Mouse (Mus musculus) limb, embryonic 13.5 days (tissue): ENCODE measurements at regions not wholly inside any gene's neighbourhood (a gene's known extent, or its start where the extent isn't known, plus 50 kb on each side); places are given as distances from the start of the nearest gene placed in this dataset.

ENCODE experiments used
- ATAC-seq: fragments of 200-750 bp; cut with Nextera tagmentation; 2 replicates; pipeline ENCODE4 v1.8.0; 2017; ENCODE audit warnings: low read depth, moderate number of reproducible peaks, moderate TSS enrichment; ENCODE audit not compliant: low FRiP score
- H3K27ac ChIP-seq: fragments of 300-500 bp; sonication (generic); 2 replicates; pipeline ENCODE4 v1.5.1; 2015; ENCODE audit warnings: inconsistent platforms, mild to moderate bottlenecking, moderate library complexity
- H3K27me3 ChIP-seq: fragments of 300-500 bp; sonication (generic); 2 replicates; pipeline ENCODE4 v1.6.1; 2015; ENCODE audit warnings: mild to moderate bottlenecking, inconsistent platforms
- H3K36me3 ChIP-seq: fragments of 300-500 bp; sonication (generic); 2 replicates; pipeline ENCODE4 v1.6.1; 2015; ENCODE audit warnings: inconsistent platforms, mild to moderate bottlenecking, moderate library complexity
- H3K4me1 ChIP-seq: fragments of 300-500 bp; sonication (generic); 2 replicates; pipeline ENCODE4 v1.6.1; 2015; ENCODE audit warnings: inconsistent platforms
- H3K4me2 ChIP-seq: fragments of 300-500 bp; sonication (generic); replicated peaks from 2 replicates; pipeline ENCODE4 v1.6.1; 2015; ENCODE audit warnings: inconsistent platforms, mild to moderate bottlenecking, moderate library complexity
- H3K4me3 ChIP-seq: fragments of 300-500 bp; sonication (generic); 2 replicates; pipeline ENCODE4 v1.5.1; 2015; ENCODE audit warnings: moderate library complexity, mild to moderate bottlenecking, inconsistent platforms
- H3K9ac ChIP-seq: fragments of 300-500 bp; sonication (generic); 2 replicates; pipeline ENCODE4 v1.6.1; 2015; ENCODE audit warnings: mild to moderate bottlenecking, inconsistent platforms
- H3K9me3 ChIP-seq: fragments of 300-500 bp; sonication (generic); 2 replicates; pipeline ENCODE4 v1.6.1; 2016; ENCODE audit warnings: inconsistent platforms
- WGBS: fragments of 180-500 bp; shearing (Covaris S2); methylation state at CpG from one replicate; pipeline ENCODE4 v1.1.7; 2015; 5-methylcytosine and 5-hydroxymethylcytosine counted together

DNA sequence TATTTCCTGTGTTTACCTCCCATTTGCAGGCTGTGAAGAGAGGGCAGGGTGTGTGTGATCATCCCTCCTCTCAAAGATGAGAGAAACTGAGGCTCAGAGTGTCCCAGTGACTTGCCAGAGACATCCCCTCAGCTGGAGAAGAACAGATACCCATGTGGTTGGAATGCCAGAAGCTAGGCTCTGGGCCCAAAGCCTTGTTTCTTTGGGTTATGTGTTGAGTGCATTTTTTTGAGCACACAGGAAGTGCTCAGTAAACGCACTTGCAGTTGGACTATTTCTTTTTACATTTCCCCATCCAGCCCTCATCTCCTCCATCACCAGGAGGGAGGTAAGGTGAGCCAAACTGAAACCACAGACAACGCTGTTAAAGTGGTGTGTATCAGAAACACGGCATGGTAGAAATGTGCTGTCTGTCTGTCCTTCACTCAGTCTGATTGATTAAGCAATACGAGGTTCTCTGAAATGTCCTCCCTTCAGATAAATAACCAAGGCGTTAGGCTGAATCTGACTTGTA is 341.8 kb upstream of the 3110018I06Rik start:
- Histone ChIP-seq H3K4me1 (peaks cover 7% of the 10 kb centered on the region; the same call in 1 of the 2 replicates), H3K4me2 (no peak overlapping the region), H3K9me3 (no peaks in the 10 kb centered on the region), H3K27me3 (0 out of 2 replicates have a peak, but pooled peaks cover 4% of the 10 kb centered on the region), H3K4me3 (no peak overlapping the region), H3K36me3 (no peaks in the 10 kb centered on the region), H3K9ac (no peak overlapping the region), H3K27ac (no peak overlapping the region)
- 75% methylated on average over 5 of the region's 5 CpGs for WGBS
- no peak for ATAC-seq

DNA sequence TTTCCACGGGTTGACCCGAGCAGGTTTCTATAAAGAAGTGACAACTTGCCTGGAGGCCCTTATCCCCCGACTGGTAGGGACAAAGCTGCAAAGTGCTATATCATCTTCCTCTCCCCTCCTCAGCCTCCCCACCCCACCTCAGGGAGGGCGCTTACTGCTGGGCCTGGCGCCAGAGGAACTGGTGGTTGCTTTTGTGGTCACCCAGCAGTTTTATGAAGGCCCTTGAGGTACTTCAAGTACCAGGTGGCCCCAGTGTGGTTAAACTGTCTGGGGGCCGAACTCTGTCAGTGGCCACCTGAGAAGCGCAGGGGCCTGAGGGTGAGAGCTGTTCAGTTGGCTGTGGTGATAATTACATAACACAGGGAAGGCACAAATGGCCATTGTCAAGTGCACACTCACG is 340.0 kb upstream of the 3110018I06Rik start:
- Histone ChIP-seq H3K9ac (no peak overlapping the region), H3K27ac (no peak overlapping the region), H3K4me3 (no peak overlapping the region), H3K36me3 (no peaks in the 10 kb centered on the region), H3K4me2 (no peak overlapping the region), H3K27me3 (0 out of 2 replicates have a peak, but pooled peaks cover 7% of the 10 kb centered on the region), H3K9me3 (no peaks in the 10 kb centered on the region), H3K4me1 (peaks cover 7% of the 10 kb centered on the region; the same call in 1 of the 2 replicates)
- ATAC-seq: no peak
- 56% methylated on average over 8 of the region's 8 CpGs for WGBS

- no peak overlapping the region for H3K9ac ChIP-seq
- H3K9me3 ChIP-seq: no peaks in the 10 kb centered on the region
- no peak for ATAC-seq
- peaks cover 7% of the 10 kb centered on the region; the same call in 1 of the 2 replicates for H3K4me1 ChIP-seq
- H3K4me2 ChIP-seq: no peak overlapping the region
- peaks cover 18% of the 10 kb centered on the region; the same call in 1 of the 2 replicates for H3K27me3 ChIP-seq
- WGBS: 23% methylated on average over 5 of the region's 5 CpGs
- H3K4me3 ChIP-seq: no peak overlapping the region
- H3K27ac ChIP-seq: no peak overlapping the region
- no peaks in the 10 kb centered on the region for H3K36me3 ChIP-seq
These were observed 337.3 kb upstream of the 3110018I06Rik start for GRCm38 (mm10) chr12:107151089-107151488.

DNA sequence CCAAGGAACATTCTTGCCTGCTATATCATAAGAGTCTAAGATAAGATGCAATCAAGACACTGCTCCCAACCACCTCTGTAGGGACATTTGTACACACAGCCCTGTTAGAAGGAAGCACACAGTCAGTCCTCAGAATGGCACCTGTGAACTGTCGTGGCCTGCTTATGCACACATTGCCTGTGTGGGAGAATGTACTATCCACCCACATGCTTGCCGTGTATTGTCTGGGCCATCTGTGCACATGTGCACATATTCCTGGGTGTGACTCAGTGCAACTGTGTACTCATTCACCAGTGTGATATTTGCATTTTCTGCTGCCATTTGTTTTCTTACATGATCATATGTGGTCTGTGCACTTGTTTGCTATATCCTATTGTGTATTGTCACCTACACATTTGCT is 333.8 kb upstream of the 3110018I06Rik start:
- ATAC-seq: no peak
- 88% methylated on average over 2 of the region's 2 CpGs for WGBS
- Histone ChIP-seq H3K36me3 (no peaks in the 10 kb centered on the region), H3K9ac (no peak overlapping the region), H3K4me3 (no peak overlapping the region), H3K4me1 (peaks cover 5% of the 10 kb centered on the region; the same call in 1 of the 2 replicates), H3K27ac (no peak overlapping the region), H3K27me3 (peaks cover 43% of the 10 kb centered on the region), H3K9me3 (no peaks in the 10 kb centered on the region), H3K4me2 (no peak overlapping the region)

DNA sequence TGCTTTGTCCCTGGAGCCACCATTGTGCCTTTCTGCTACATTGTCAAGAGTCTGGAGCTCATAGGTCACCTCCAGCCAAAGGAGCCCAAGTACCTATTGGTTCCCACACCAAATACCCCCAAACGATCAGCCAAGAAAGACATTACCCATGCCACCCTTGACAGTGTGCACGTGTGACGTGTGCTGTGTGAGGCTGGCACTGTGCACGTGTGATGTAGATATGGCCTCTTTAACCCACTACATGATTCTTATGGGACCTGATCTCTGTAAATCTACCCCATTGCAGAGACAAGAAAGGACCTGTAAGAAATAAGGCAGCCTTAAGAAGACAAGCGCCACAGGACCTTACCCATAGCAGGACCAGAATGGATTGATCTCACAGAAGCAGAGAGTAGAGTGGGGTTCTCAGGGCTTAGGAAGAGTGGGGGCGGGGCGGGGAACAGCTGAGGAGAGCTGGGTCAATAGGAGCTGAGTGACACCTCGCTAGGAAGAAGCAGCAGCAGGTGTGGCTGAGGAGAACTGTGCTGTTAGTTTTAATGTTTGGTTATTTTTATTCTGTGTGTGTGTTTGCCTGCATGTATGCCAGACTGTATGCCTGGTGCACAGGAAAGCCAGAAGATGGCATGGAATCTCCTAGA is 331.5 kb upstream of the 3110018I06Rik start:
- H3K9me3 ChIP-seq: no peaks in the 10 kb centered on the region
- H3K9ac ChIP-seq: no peak overlapping the region
- no peak overlapping the region for H3K4me3 ChIP-seq
- H3K27me3 ChIP-seq: peaks cover 65% of the 10 kb centered on the region
- H3K4me2 ChIP-seq: no peak overlapping the region
- H3K4me1 ChIP-seq: peaks cover 8% of the 10 kb centered on the region; the same call in 1 of the 2 replicates
- ATAC-seq: no peak
- H3K36me3 ChIP-seq: no peaks in the 10 kb centered on the region
- 75% methylated on average over 8 of the region's 8 CpGs for WGBS
- no peak overlapping the region for H3K27ac ChIP-seq

- H3K9ac ChIP-seq: no peak overlapping the region
- no peak overlapping the region for H3K4me2 ChIP-seq
- peaks cover 62% of the 10 kb centered on the region for H3K27me3 ChIP-seq
- no peak overlapping the region for H3K27ac ChIP-seq
- no peak for ATAC-seq
- WGBS: 56% methylated on average over 5 of the region's 5 CpGs
- no peak overlapping the region for H3K4me3 ChIP-seq
- H3K9me3 ChIP-seq: no peaks in the 10 kb centered on the region
- H3K36me3 ChIP-seq: no peaks in the 10 kb centered on the region
- H3K4me1 ChIP-seq: peaks cover 8% of the 10 kb centered on the region; the same call in 1 of the 2 replicates
These were observed 329.3 kb upstream of the 3110018I06Rik start for GRCm38 (mm10) chr12:107159126-107159525.

- no peak overlapping the region for H3K4me2 ChIP-seq
- peaks cover 61% of the 10 kb centered on the region for H3K27me3 ChIP-seq
- peaks cover 8% of the 10 kb centered on the region; the same call in 1 of the 2 replicates for H3K4me1 ChIP-seq
- no peak overlapping the region for H3K27ac ChIP-seq
- H3K36me3 ChIP-seq: no peaks in the 10 kb centered on the region
- 9% methylated on average over 7 of the region's 7 CpGs for WGBS
- H3K4me3 ChIP-seq: no peak overlapping the region
- no peak overlapping the region for H3K9ac ChIP-seq
- H3K9me3 ChIP-seq: no peaks in the 10 kb centered on the region
- ATAC-seq: no peak
These were observed 328.3 kb upstream of the 3110018I06Rik start for GRCm38 (mm10) chr12:107160137-107160536.

DNA sequence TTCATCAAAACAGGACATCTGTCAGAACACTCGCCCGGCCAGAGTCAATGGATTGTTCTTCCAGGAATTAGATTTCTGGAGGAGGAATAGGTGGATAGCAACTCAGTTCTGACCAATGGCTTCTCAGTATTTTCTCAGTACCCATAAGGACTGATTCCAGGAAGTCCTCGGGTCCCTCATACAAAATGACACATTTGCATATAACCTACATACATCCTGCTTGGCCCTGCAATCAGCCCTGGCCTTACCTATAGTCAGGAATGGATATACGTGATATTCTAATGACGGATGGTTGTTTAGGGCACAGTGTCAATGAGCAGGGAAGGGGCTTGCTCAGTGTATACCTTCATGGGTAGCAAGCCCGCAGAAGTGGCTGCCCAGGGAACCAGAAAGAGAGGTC is 327.8 kb upstream of the 3110018I06Rik start:
- Histone ChIP-seq H3K9me3 (no peaks in the 10 kb centered on the region), H3K27me3 (peaks cover 63% of the 10 kb centered on the region), H3K36me3 (no peaks in the 10 kb centered on the region), H3K9ac (no peak overlapping the region), H3K4me3 (no peak overlapping the region), H3K4me1 (peaks cover 8% of the 10 kb centered on the region; the same call in 1 of the 2 replicates), H3K27ac (no peak overlapping the region), H3K4me2 (no peak overlapping the region)
- ATAC-seq: no peak
- WGBS: 35% methylated on average over 6 of the region's 6 CpGs

DNA sequence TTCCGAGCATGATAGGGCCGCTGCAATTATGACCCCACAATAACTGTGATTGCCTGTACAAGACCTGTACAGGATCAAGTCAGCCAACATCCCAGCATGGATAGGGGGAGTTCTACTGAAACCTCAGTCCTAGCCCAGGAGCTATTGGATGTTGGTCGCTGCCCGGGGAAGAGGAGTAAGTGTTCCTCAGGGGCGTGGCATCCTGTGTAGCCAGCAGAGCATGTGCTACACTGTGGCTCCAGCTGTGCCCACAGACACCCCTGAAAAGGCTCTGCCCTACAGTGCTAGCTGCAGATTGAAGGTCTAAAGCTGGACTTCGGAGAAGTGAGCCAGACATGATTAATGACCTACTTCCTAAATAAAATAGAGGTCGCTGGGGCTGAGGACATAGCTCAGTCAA is 317.5 kb upstream of the 3110018I06Rik start:
- H3K4me2 ChIP-seq: no peak overlapping the region
- no peak overlapping the region for H3K4me3 ChIP-seq
- H3K27me3 ChIP-seq: peaks cover 12% of the 10 kb centered on the region; the same call in 1 of the 2 replicates
- no peaks in the 10 kb centered on the region for H3K9me3 ChIP-seq
- H3K36me3 ChIP-seq: no peaks in the 10 kb centered on the region
- no peak for ATAC-seq
- 68% methylated on average over 7 of the region's 7 CpGs for WGBS
- no peaks in the 10 kb centered on the region for H3K4me1 ChIP-seq
- no peak overlapping the region for H3K27ac ChIP-seq
- H3K9ac ChIP-seq: no peak overlapping the region

GRCm38 (mm10) chr12:107171676-107172075 is 316.8 kb upstream of the 3110018I06Rik start:
- Histone ChIP-seq H3K36me3 (no peaks in the 10 kb centered on the region), H3K4me2 (no peak overlapping the region), H3K27ac (no peak overlapping the region), H3K27me3 (peaks cover 12% of the 10 kb centered on the region; the same call in 1 of the 2 replicates), H3K9me3 (no peaks in the 10 kb centered on the region), H3K4me1 (no peaks in the 10 kb centered on the region), H3K4me3 (no peak overlapping the region), H3K9ac (no peak overlapping the region)
- WGBS: 79% methylated on average over 15 of the region's 15 CpGs
- ATAC-seq: no peak

DNA sequence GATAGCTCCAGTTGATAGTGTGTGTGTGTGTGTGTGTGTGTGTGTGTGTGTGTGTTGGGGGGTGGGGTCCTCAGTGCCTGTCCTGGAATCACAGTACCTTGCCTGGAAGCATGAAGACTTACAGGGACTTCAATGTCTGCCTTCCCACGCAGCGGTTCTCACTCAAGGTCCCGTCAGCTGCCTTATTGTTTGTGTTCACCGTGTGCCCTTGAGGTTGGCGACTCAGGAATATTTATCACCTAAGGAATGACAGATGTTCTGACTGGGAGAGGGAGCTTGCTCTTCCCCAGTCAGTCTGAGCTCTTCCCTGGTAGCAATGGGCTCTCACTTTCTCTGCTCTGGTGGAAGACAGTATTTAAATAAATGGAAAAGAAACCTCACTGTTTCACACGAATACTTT is 309.8 kb upstream of the 3110018I06Rik start:
- Histone ChIP-seq H3K27ac (no peak overlapping the region), H3K4me2 (no peak overlapping the region), H3K4me3 (no peak overlapping the region), H3K27me3 (peaks cover 2% of the 10 kb centered on the region; the same call in 1 of the 2 replicates), H3K9me3 (no peaks in the 10 kb centered on the region), H3K4me1 (peaks cover 8% of the 10 kb centered on the region; the same call in 1 of the 2 replicates), H3K9ac (no peak overlapping the region), H3K36me3 (no peaks in the 10 kb centered on the region)
- ATAC-seq: no peak
- 72% methylated on average over 6 of the region's 6 CpGs for WGBS

DNA sequence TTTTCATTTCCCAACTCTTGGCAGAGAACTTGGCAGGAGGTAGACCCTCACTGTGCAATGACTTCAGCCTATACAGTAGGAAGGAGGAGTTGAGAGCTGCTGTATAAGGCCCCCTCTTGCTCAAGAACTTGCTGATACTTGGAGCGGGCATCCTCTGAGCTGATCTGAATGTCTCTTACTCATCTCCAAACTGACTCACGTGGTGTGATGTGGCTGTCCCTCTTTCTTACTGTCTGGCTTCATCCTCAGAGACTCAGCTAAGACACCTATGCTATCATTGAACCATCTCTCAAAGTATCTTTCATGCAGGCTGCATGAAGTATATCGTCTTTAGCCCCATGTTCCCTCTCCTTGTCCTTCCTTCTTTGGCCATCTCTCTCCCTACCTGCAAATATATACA is 307.9 kb upstream of the 3110018I06Rik start:
- no peak overlapping the region for H3K4me3 ChIP-seq
- peaks cover 12% of the 10 kb centered on the region for H3K27me3 ChIP-seq
- no peak overlapping the region for H3K4me2 ChIP-seq
- H3K27ac ChIP-seq: no peak overlapping the region
- no peaks in the 10 kb centered on the region for H3K9me3 ChIP-seq
- no peaks in the 10 kb centered on the region for H3K36me3 ChIP-seq
- peaks cover 8% of the 10 kb centered on the region; the same call in 1 of the 2 replicates for H3K4me1 ChIP-seq
- no peak overlapping the region for H3K9ac ChIP-seq
- no peak for ATAC-seq
- 90% methylated on average over 3 of the region's 3 CpGs for WGBS
